Mouse (Mus musculus): ENCODE measurements around the gene Nasp.

DNA sequence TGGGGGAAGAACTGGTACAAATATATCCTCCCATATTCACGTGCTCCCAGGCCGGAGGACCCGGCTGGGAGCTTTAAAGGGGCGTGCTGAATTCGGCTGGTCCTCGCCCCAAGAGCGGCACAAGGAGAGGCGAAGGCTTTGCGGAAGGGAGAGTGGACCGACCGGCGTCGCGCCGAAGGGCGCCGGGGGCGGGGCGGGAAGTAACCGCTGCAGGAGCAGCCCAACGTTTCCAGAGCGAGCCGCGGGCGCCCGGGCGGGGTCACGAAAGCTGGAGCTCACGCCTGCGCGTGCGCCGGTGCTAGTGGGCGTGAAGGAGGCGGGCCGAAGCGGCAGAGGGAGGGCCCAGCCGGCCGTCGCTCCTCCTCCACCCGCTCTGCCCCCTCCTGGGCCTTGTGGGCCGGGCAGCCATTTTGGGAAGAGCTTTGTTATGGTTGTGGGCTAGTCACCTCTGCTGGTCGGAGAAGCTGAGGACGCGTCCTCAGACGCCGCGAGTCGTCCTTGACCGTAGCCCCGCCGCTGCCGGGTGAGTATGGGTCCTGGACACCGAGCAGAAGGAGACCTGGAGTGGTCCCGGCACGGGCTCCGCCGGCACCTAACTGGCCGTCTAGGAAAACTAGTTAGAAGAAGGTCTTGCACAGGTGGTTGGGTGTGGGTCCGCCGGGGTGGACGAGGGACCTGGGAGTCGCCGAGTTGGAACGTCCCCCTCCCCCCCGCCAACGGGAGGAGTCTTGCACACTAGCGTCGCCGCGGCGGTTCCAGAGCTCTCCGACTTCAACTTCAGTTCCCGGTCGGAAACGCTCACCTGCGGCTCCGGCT, 70.2 kb downstream of the Nasp start, which contains the start of gene Gpbp1l1:
- TF ChIP-seq POLR2A (IDR thresholded peaks at IDR 0.05; ENCODE audit: low read depth, low read length) (peak; percentile 58), CTCF (conservative IDR thresholded peaks at IDR 0.05; ENCODE audit: insufficient read depth, insufficient read length, low read depth, low read length) (0 out of 2 replicates have a peak, but pooled peaks have one; percentile 20)
